Mouse (Mus musculus) CH12.LX (cell line): ENCODE results near the gene Osbp2. TPM values are rescaled to one million over a fixed set of nuclear protein-coding genes. Genes with fewer than 3 reads are reported as not detected.

Experiments used
- DNase-seq: peaks from one replicate; pipeline ENCODE4 v3.0.0-alpha.2; 2013; ENCODE audit errors: extremely low read depth
- H3K27ac ChIP-seq: 2 replicates; pipeline ENCODE4 v1.5.1; 2012; ENCODE audit warnings: low read depth, mild to moderate bottlenecking, control low read depth, moderate library complexity; ENCODE audit not compliant: insufficient read depth
- H3K27me3 ChIP-seq: replicated peaks from 2 replicates; pipeline ENCODE3; 2012; ENCODE audit warnings: inconsistent platforms
- H3K36me3 ChIP-seq, 2 experiments: replicated peaks in 1 of 2; 2 replicates each; pipeline versions ENCODE3 to v1.6.1; 2012; ENCODE audit warnings: inconsistent platforms in 1 of 2, low read length in 1 of 2, mild to moderate bottlenecking in 1 of 2, mixed read lengths in 1 of 2, moderate library complexity in 1 of 2; ENCODE audit not compliant: control insufficient read depth in 1 of 2, insufficient read depth in 1 of 2
- H3K4me1 ChIP-seq, 2 experiments: 2 replicates each; pipeline ENCODE4 v1.6.1; 2012; ENCODE audit warnings: inconsistent platforms in 1 of 2, moderate library complexity in 1 of 2; ENCODE audit not compliant: insufficient read depth in 2 of 2, control insufficient read depth in 1 of 2
- H3K4me2 ChIP-seq: 2 replicates; pipeline ENCODE4 v1.6.1; 2012; ENCODE audit warnings: low read depth, mild to moderate bottlenecking, control low read depth; ENCODE audit not compliant: poor library complexity, insufficient read depth, severe bottlenecking
- H3K4me3 ChIP-seq, 3 experiments: fragments of 150-350 bp in 1 of 3; sonication (generic) in 1 of 3; replicated peaks in 1 of 3; 2 replicates each; pipeline versions ENCODE3 to v1.5.1; 2011 to 2012; ENCODE audit warnings: low read depth in 2 of 3, low read length in 2 of 3, mild to moderate bottlenecking in 2 of 3, moderate library complexity in 2 of 3, control low read depth in 1 of 3, improper control_type of control experiment in 1 of 3, inconsistent platforms in 1 of 3, mixed read lengths in 1 of 3; ENCODE audit not compliant: poor library complexity in 1 of 3
- H3K79me2 ChIP-seq: replicated peaks from 2 replicates; pipeline ENCODE4 v1.6.1; 2012; ENCODE audit warnings: mild to moderate bottlenecking, moderate library complexity; ENCODE audit not compliant: control insufficient read depth, poor library complexity, insufficient read depth, severe bottlenecking; ENCODE audit errors: extremely low read depth
- H3K9ac ChIP-seq: 2 replicates; pipeline ENCODE4 v1.6.1; 2012; ENCODE audit warnings: low read depth, mild to moderate bottlenecking, control low read depth, moderate library complexity; ENCODE audit not compliant: insufficient read depth
- H3K9me3 ChIP-seq: replicated peaks from 2 replicates; pipeline ENCODE3; 2012; ENCODE audit warnings: low read length, inconsistent platforms, mixed read lengths
- CTCF ChIP-seq, 2 experiments: IDR thresholded peaks in 1 of 2; conservative IDR thresholded peaks in 1 of 2; 2 replicates each; pipeline ENCODE4 v1.5.1; 2011 to 2012; ENCODE audit warnings: low read depth in 2 of 2, low read length in 2 of 2, improper control_type of control experiment in 1 of 2, inconsistent platforms in 1 of 2, mild to moderate bottlenecking in 1 of 2, moderate library complexity in 1 of 2
- ELF1 ChIP-seq: IDR thresholded peaks from 2 replicates; pipeline ENCODE4 v1.6.1; 2014; ENCODE audit warnings: low read depth, mild to moderate bottlenecking, inconsistent platforms, low read length, improper control_type of control experiment
- HCFC1 ChIP-seq: IDR thresholded peaks from 2 replicates; pipeline ENCODE4 v1.6.1; 2012; ENCODE audit warnings: low read depth, mild to moderate bottlenecking, inconsistent platforms, low read length, improper control_type of control experiment
- JUN ChIP-seq: IDR thresholded peaks from 2 replicates; pipeline ENCODE4 v1.6.1; 2011; ENCODE audit warnings: low read depth, mild to moderate bottlenecking, low read length, improper control_type of control experiment, moderate library complexity; ENCODE audit not compliant: insufficient read depth
- MAZ ChIP-seq: IDR thresholded peaks from 2 replicates; pipeline ENCODE4 v1.6.1; 2012; ENCODE audit warnings: low read depth, mild to moderate bottlenecking, inconsistent platforms, low read length, improper control_type of control experiment, moderate library complexity
- MXI1 ChIP-seq: IDR thresholded peaks from 2 replicates; pipeline ENCODE4 v1.6.1; 2011; ENCODE audit warnings: mild to moderate bottlenecking, low read depth, low read length, improper control_type of control experiment
- MYC ChIP-seq: IDR thresholded peaks from 2 replicates; pipeline ENCODE4 v1.6.1; 2011; ENCODE audit warnings: low read depth, mild to moderate bottlenecking, improper control_type of control experiment, low read length
- NELFE ChIP-seq: IDR thresholded peaks from 2 replicates; pipeline ENCODE4 v1.6.1; 2011; ENCODE audit warnings: low read depth, low read length, improper control_type of control experiment
- NRF1 ChIP-seq: IDR thresholded peaks from 2 replicates; pipeline ENCODE4 v1.6.1; 2014; ENCODE audit warnings: low read depth, mild to moderate bottlenecking, inconsistent platforms, low read length, improper control_type of control experiment, moderate library complexity
- PAX5 ChIP-seq: IDR thresholded peaks from 2 replicates; pipeline ENCODE4 v1.6.1; 2012; ENCODE audit warnings: low read length, inconsistent platforms, mixed read lengths
- POLR2A ChIP-seq: IDR thresholded peaks from 2 replicates; pipeline ENCODE4 v1.6.1; 2011; ENCODE audit warnings: low read depth, mild to moderate bottlenecking, improper control_type of control experiment, low read length
- SIN3A ChIP-seq: IDR thresholded peaks from 2 replicates; pipeline ENCODE4 v1.6.1; 2012; ENCODE audit warnings: low read length, improper control_type of control experiment, inconsistent platforms
- TCF12 ChIP-seq: IDR thresholded peaks from 2 replicates; pipeline ENCODE4 v1.6.1; 2014; ENCODE audit warnings: low read depth, mild to moderate bottlenecking, inconsistent platforms, low read length, improper control_type of control experiment
- USF1 ChIP-seq: IDR thresholded peaks from 2 replicates; pipeline ENCODE4 v1.6.1; 2014; ENCODE audit warnings: low read depth, mild to moderate bottlenecking, inconsistent platforms, low read length, improper control_type of control experiment
- USF2 ChIP-seq: conservative IDR thresholded peaks from 2 replicates; pipeline ENCODE4 v1.6.1; 2011; ENCODE audit warnings: low read depth, low read length, improper control_type of control experiment
- ZC3H11A ChIP-seq: IDR thresholded peaks from 2 replicates; pipeline ENCODE4 v1.6.1; 2012; ENCODE audit warnings: low read depth, mild to moderate bottlenecking, inconsistent platforms, low read length, improper control_type of control experiment
- ZKSCAN1 ChIP-seq: IDR thresholded peaks from 2 replicates; pipeline ENCODE4 v1.6.1; 2012; ENCODE audit warnings: low read depth, inconsistent platforms, low read length, improper control_type of control experiment, borderline replicate concordance
- dilution Hi-C: fragments of 300-500 bp; cut with MboI; formaldehyde crosslinking; loops from 2 replicates; pipeline ENCODE4 v1.14.3; 2020; ENCODE audit warnings: low sequenced_read_pairs; ENCODE audit not compliant: extremely low pct_unique_long_range_greater_than_20kb, extremely low pct_ligation_motif_present
- in situ Hi-C: fragments of 300-500 bp; cut with MboI; formaldehyde crosslinking; loops from 3 replicates; pipeline ENCODE4 v1.14.3; 2019; ENCODE audit warnings: low sequenced_read_pairs, low pct_ligation_motif_present, low pct_unique_long_range_greater_than_20kb, mixed read lengths
- polyA plus RNA-seq: library from polyadenylated mRNA; unstranded; fragments of >175 nt; gene quantifications from 2 replicates; pipeline ENCODE4 v1.2.1, GENCODE M21; 2012; ENCODE audit warnings: low read depth; ENCODE audit not compliant: insufficient read length
- total RNA-seq, 2 experiments: library from RNA; depleted of rRNA; stranded (reverse); fragments of 300-350 nt in 1 of 2; fragments of >200 nt in 1 of 2; gene quantifications; 2 replicates each; pipeline ENCODE4 v1.2.3; 2012 to 2014

Osbp2 gene
- total and polyA plus RNA-seq, 3 experiments: not detected

GRCm38 (mm10) chr11:3824138-3824537, 39.6 kb downstream of the Osbp2 start:
- TF ChIP-seq PAX5 (no peak), USF1 (no peak), POLR2A (no peak), TCF12 (no peak), NRF1 (no peak), MXI1 (no peak), JUN (no peak)
- dilution Hi-C loops (no loop called here), in situ Hi-C loops (no loop called here)
- Histone ChIP-seq H3K79me2 (no peaks in the 10 kb centered on the region), H3K27ac (no peak overlapping the region), H3K4me3 (no peak overlapping the region), H3K36me3 (no peaks in the 10 kb centered on the region), H3K9ac (no peak overlapping the region), H3K27me3 (peaks cover 22% of the 10 kb centered on the region), H3K9me3 (peaks cover 12% of the 10 kb centered on the region), H3K4me1 (peaks cover 3 to 28% of the 10 kb centered on the region in 2 experiments; a peak in 3 of 4 replicates), H3K4me2 (no peak overlapping the region)
- DNase-seq: no peak

GRCm38 (mm10) chr11:3823378-3823777, 40.3 kb downstream of the Osbp2 start:
- Histone ChIP-seq H3K9ac (no peak overlapping the region), H3K27me3 (peaks cover 20% of the 10 kb centered on the region), H3K4me2 (no peak overlapping the region), H3K27ac (no peak overlapping the region), H3K79me2 (no peaks in the 10 kb centered on the region), H3K4me1 (peaks cover 3 to 28% of the 10 kb centered on the region in 2 experiments; a peak in 3 of 4 replicates), H3K4me3 (no peak overlapping the region), H3K9me3 (peaks cover 4% of the 10 kb centered on the region), H3K36me3 (no peaks in the 10 kb centered on the region)
- dilution Hi-C loops (no loop called here), in situ Hi-C loops (no loop called here)
- no peak for DNase-seq
- TF ChIP-seq MAZ (no peak), JUN (no peak), USF2 (no peak), HCFC1 (no peak), ZKSCAN1 (no peak), MYC (no peak), SIN3A (no peak), CTCF (conservative IDR thresholded peaks at IDR 0.05 in 1 of 2, IDR thresholded peaks at IDR 0.05 in 1 of 2; ENCODE audit: low read depth in 2 of 2, low read length in 2 of 2) (no peak), TCF12 (no peak), NELFE (no peak), ZC3H11A (no peak), ELF1 (no peak)
